Mouse (Mus musculus) neural tube, embryonic 11.5 days (tissue): ENCODE results near the gene Litaf. TPM values are rescaled to one million over a fixed set of nuclear protein-coding genes. Genes with fewer than 3 reads are reported as not detected.

Source experiments
- ATAC-seq: fragments of 200-750 bp; cut with Nextera tagmentation; 2 replicates; pipeline ENCODE4 v1.8.0; 2017; ENCODE audit warnings: moderate number of reproducible peaks, mild to moderate bottlenecking, moderate TSS enrichment, moderate library complexity; ENCODE audit not compliant: insufficient read depth, low FRiP score, low TSS enrichment
- DNase-seq: peaks from one replicate; pipeline ENCODE4 v3.0.0-alpha.2; 2015; ENCODE audit warnings: low spot score
- H3K27ac ChIP-seq: fragments of 300-500 bp; sonication (generic); 2 replicates; pipeline ENCODE4 v1.5.1; 2014; ENCODE audit warnings: low read depth, mild to moderate bottlenecking, low read length
- H3K27me3 ChIP-seq: fragments of 300-500 bp; sonication (generic); 2 replicates; pipeline ENCODE4 v1.6.1; 2014; ENCODE audit warnings: mild to moderate bottlenecking, low read length, mixed read lengths; ENCODE audit not compliant: control insufficient read depth, insufficient read depth
- H3K36me3 ChIP-seq: fragments of 300-500 bp; sonication (generic); 2 replicates; pipeline ENCODE4 v1.6.1; 2014; ENCODE audit warnings: mild to moderate bottlenecking, low read length, moderate library complexity, mixed read lengths; ENCODE audit not compliant: control insufficient read depth, insufficient read depth
- H3K4me1 ChIP-seq: fragments of 300-500 bp; sonication (generic); 2 replicates; pipeline ENCODE4 v1.6.1; 2014; ENCODE audit warnings: low read length, mixed read lengths; ENCODE audit not compliant: control insufficient read depth, insufficient read depth
- H3K4me2 ChIP-seq: fragments of 300-500 bp; sonication (generic); 2 replicates; pipeline ENCODE4 v1.6.1; 2014; ENCODE audit warnings: low read depth, mild to moderate bottlenecking, moderate library complexity
- H3K4me3 ChIP-seq: fragments of 300-500 bp; sonication (generic); 2 replicates; pipeline ENCODE4 v1.5.1; 2014; ENCODE audit warnings: low read depth, low read length
- H3K9ac ChIP-seq: fragments of 300-500 bp; sonication (generic); 2 replicates; pipeline ENCODE4 v1.6.1; 2014; ENCODE audit warnings: mild to moderate bottlenecking, low read length
- H3K9me3 ChIP-seq: fragments of 300-500 bp; sonication (generic); 2 replicates; pipeline ENCODE4 v1.6.1; 2016; ENCODE audit warnings: low read length; ENCODE audit not compliant: control insufficient read depth
- WGBS: fragments of 180-500 bp; shearing (Covaris S2); extraction: QIAGEN DNeasy Blood & Tissue Kit; methylation state at CpG from one replicate; pipeline ENCODE4 v1.1.7; 2014; 5-methylcytosine and 5-hydroxymethylcytosine counted together
- polyA plus RNA-seq: library from polyadenylated mRNA; unstranded; fragments of >200 nt; fragmentation: Nextera tagmentation; extraction: Ambion mirVana; gene quantifications from 2 replicates; pipeline ENCODE4 v1.2.1, GENCODE M21; 2014

The Litaf gene
- polyA plus RNA-seq, 1 experiment from 2014 or later, result 59.3 TPM

GRCm38 (mm10) chr16:10943257-10943656 lies 122.7 kb downstream of the Litaf start:
- Histone ChIP-seq H3K4me1 (no peaks in the 10 kb centered on the region), H3K9ac (no peak overlapping the region), H3K4me3 (no peak overlapping the region), H3K27ac (no peak overlapping the region), H3K9me3 (no peaks in the 10 kb centered on the region), H3K4me2 (no peak overlapping the region), H3K36me3 (no peaks in the 10 kb centered on the region), H3K27me3 (no peaks in the 10 kb centered on the region)
- no peak for ATAC-seq
- no peak for DNase-seq
- WGBS, result 80% methylated on average over 5 of the region's 5 CpGs

DNA sequence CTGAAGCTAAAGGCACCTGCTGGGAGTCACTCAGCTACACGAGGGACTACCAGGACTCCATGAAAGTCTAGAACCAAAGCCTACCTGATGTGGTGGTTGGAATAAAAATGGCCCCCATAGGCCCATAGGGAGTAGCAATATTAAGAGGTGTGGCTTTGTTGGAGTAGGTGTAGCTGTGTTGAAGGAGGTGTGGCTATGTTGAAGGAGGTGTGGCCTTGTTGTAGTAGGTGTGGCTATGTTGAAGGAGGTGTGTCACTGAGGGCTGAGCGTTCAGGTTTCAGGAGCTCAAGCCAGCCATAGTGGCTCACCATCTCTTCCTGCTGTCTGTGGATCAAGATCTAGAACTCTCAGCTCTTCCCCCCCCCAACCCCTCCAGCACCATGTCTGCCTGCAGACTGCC lies 125.3 kb downstream of the Litaf start:
- no peak overlapping the region for H3K27ac ChIP-seq
- H3K4me1 ChIP-seq, result no peaks in the 10 kb centered on the region
- H3K4me3 ChIP-seq, result no peak overlapping the region
- 88% methylated on average over 2 of the region's 2 CpGs for WGBS
- ATAC-seq (no peak), DNase-seq (no peak)
- no peak overlapping the region for H3K9ac ChIP-seq
- no peaks in the 10 kb centered on the region for H3K9me3 ChIP-seq
- H3K36me3 ChIP-seq, result no peaks in the 10 kb centered on the region
- no peaks in the 10 kb centered on the region for H3K27me3 ChIP-seq
- H3K4me2 ChIP-seq, result no peak overlapping the region

DNA sequence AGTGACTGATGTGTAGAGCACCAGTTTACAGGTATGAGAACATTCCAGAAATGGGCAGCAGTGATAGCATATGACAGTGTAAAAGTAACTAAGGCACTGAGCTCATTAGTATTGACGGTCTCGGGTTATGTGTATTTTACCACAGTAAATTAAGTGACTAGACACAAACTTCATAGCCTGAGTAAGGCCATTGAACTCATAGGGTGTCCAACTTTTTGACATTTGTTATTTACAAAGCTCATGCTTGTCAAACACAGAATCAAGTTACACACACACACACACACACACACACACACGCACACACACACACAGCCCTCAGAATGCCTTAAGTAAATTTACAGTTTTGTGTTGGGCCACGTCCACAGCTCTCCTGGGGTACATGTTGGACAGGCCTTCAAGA lies 126.0 kb downstream of the Litaf start:
- no peak overlapping the region for H3K27ac ChIP-seq
- DNase-seq (no peak), ATAC-seq (no peak)
- H3K9me3 ChIP-seq, result no peaks in the 10 kb centered on the region
- H3K4me1 ChIP-seq, result no peaks in the 10 kb centered on the region
- 91% methylated on average over 4 of the region's 4 CpGs for WGBS
- no peak overlapping the region for H3K4me3 ChIP-seq
- no peak overlapping the region for H3K4me2 ChIP-seq
- H3K9ac ChIP-seq, result no peak overlapping the region
- H3K27me3 ChIP-seq, result no peaks in the 10 kb centered on the region
- H3K36me3 ChIP-seq, result no peaks in the 10 kb centered on the region

- Histone ChIP-seq H3K4me1 (no peaks in the 10 kb centered on the region), H3K27me3 (no peaks in the 10 kb centered on the region), H3K4me2 (no peak overlapping the region), H3K9ac (no peak overlapping the region), H3K9me3 (no peaks in the 10 kb centered on the region), H3K4me3 (no peak overlapping the region), H3K27ac (no peak overlapping the region), H3K36me3 (no peaks in the 10 kb centered on the region)
- 77% methylated on average over 11 of the region's 11 CpGs for WGBS
- no peak for DNase-seq
- no peak for ATAC-seq
Measured at GRCm38 (mm10) chr16:10937497-10937896, 128.5 kb downstream of the Litaf start.

DNA sequence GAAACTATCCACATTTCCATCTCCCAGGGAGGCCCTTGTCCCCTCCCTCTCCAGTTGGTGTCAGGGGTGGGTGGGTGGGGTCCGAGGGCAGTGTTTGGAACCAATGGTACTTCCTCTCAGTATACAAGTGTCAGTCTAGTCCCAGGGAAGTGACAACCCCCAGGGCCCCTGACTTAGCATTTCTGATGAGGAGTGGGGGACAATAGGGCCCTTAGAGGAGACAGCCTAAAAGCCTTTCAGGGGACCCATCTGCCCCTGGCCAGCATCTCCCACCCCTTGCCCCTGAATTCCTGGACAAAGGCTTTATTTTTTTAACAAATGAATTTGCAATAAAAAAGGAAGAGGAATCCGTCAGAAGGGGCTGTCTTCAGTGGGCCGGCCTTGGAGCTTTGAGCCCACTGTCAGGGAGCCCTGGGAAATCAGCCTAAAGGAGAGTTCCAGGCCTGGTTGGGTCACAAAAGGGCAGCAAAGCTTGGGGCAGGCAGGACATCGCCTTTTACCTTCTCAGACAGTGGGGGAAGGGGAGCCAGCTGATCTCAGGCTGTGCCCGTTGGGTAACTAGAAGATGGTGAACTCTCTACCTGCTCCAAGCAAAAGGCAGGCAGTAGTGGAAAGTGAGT lies 129.1 kb downstream of the Litaf start:
- no peak overlapping the region for H3K9ac ChIP-seq
- H3K4me1 ChIP-seq, result no peaks in the 10 kb centered on the region
- H3K27me3 ChIP-seq, result no peaks in the 10 kb centered on the region
- no peak overlapping the region for H3K27ac ChIP-seq
- no peak for DNase-seq
- no peak for ATAC-seq
- no peak overlapping the region for H3K4me3 ChIP-seq
- H3K36me3 ChIP-seq, result no peaks in the 10 kb centered on the region
- no peak overlapping the region for H3K4me2 ChIP-seq
- no peaks in the 10 kb centered on the region for H3K9me3 ChIP-seq
- WGBS, result 22% methylated on average over 5 of the region's 5 CpGs

- no peaks in the 10 kb centered on the region for H3K4me1 ChIP-seq
- no peak for ATAC-seq
- H3K4me2 ChIP-seq, result no peak overlapping the region
- no peak overlapping the region for H3K4me3 ChIP-seq
- WGBS, result 100% methylated on average over 1 of the region's 1 CpGs
- no peak overlapping the region for H3K27ac ChIP-seq
- no peaks in the 10 kb centered on the region for H3K27me3 ChIP-seq
- no peaks in the 10 kb centered on the region for H3K36me3 ChIP-seq
- 0 out of 2 replicates have a peak, but pooled peaks cover 3% of the 10 kb centered on the region for H3K9me3 ChIP-seq
- no peak overlapping the region for H3K9ac ChIP-seq
- DNase-seq, result no peak
Measured at GRCm38 (mm10) chr16:10934047-10934446, 131.9 kb downstream of the Litaf start.

DNA sequence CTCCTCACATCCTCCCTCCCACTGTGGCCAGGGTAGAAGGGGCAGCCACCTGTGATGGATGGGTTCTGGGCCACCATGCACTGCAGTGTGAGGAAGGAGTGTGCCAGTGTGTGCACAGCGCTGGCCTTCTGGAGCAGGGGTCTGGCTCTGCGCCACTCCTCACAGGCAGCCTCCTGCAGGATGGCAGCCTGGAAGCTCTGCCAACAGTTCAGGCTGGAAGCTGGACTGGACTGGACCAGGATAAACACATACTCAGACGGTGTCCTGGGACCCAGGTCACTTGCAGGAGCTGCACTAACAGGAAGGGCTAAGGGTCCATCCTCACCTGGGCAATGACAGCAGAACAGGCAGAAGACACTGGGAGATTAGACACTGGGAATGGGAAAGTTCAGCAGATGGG lies 132.6 kb downstream of the Litaf start:
- Histone ChIP-seq H3K4me3 (no peak overlapping the region), H3K36me3 (no peaks in the 10 kb centered on the region), H3K9me3 (0 out of 2 replicates have a peak, but pooled peaks cover 3% of the 10 kb centered on the region), H3K4me2 (no peak overlapping the region), H3K4me1 (no peaks in the 10 kb centered on the region), H3K27ac (no peak overlapping the region), H3K27me3 (no peaks in the 10 kb centered on the region), H3K9ac (no peak overlapping the region)
- ATAC-seq, result no peak
- WGBS, result 87% methylated on average over 3 of the region's 3 CpGs
- DNase-seq, result no peak

DNA sequence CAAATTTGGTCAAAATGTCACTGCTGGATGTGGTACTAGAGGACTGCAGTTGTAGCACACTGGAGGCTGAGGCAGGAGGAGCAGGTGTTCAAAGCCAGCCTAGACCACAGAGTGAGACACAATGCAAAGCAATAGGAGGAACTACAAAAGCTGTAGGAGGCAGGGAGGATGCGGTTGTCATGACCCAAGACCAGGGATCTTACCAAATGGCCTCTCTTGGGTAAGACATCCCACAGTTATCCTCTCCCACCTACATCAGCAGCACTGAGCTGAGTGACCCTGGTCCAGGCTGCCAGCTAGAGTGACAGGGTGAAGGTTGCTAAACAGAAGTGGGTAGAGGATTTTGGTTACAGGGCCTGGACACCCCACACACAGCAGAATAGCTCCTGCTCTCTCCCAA lies 138.9 kb downstream of the Litaf start:
- Histone ChIP-seq H3K9ac (no peak overlapping the region), H3K4me3 (no peak overlapping the region), H3K4me2 (no peak overlapping the region), H3K27ac (no peak overlapping the region), H3K27me3 (no peaks in the 10 kb centered on the region), H3K4me1 (no peaks in the 10 kb centered on the region), H3K36me3 (no peaks in the 10 kb centered on the region), H3K9me3 (0 out of 2 replicates have a peak, but pooled peaks cover 3% of the 10 kb centered on the region)
- WGBS, result 85% methylated on average over 1 of the region's 1 CpGs
- ATAC-seq (no peak), DNase-seq (no peak)

DNA sequence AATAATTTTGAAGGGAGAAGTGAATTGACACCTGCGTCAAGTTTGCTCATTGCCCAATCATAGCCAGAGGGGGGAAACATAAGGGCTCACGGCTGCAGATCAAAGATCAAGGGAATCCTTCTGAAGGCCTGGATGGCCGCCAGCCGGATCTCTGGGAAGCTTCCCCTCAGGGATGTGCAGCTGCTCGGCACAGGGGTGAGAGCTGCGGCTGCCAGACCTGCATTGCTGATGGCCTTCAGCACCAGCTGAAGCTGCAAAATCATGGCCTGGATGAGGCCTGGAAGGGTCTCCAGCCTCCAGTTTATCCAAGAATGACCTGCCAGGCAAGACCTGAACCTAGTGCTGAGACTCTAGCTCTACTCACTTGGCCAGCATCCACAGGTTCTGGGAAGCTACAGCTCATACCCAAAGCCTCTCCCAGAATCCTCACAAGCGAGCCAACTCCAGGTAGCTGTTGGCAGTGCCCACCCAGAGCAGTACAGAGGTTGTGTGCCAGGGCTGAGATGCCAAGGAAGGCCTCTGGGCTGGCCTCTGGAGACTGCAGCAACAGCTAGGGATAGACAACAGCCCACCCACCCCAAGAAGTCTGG lies 140.3 kb downstream of the Litaf start:
- Histone ChIP-seq H3K36me3 (no peaks in the 10 kb centered on the region), H3K4me2 (no peak overlapping the region), H3K4me1 (no peaks in the 10 kb centered on the region), H3K27me3 (no peaks in the 10 kb centered on the region), H3K4me3 (no peak overlapping the region), H3K27ac (no peak overlapping the region), H3K9ac (no peak overlapping the region), H3K9me3 (no peaks in the 10 kb centered on the region)
- 54% methylated on average over 7 of the region's 7 CpGs for WGBS
- DNase-seq (no peak), ATAC-seq (no peak)
